Mouse (Mus musculus) intestine, postnatal 0 days (tissue): ENCODE data around the gene Glycam1. TPM values are rescaled to one million over a fixed set of nuclear protein-coding genes. Genes with fewer than 3 reads are reported as not detected.

Source experiments
- ATAC-seq: fragments of 200-750 bp; cut with Nextera tagmentation; 2 replicates; pipeline ENCODE4 v1.8.0; 2017; ENCODE audit warnings: mild to moderate bottlenecking, moderate TSS enrichment, moderate library complexity
- H3K27ac ChIP-seq: fragments of 300-500 bp; sonication (generic); 2 replicates; pipeline ENCODE4 v1.5.1; 2014; ENCODE audit warnings: mild to moderate bottlenecking, low read depth, low read length, moderate library complexity
- H3K27me3 ChIP-seq: fragments of 300-500 bp; sonication (generic); replicated peaks from 2 replicates; pipeline ENCODE4 v1.6.1; 2014; ENCODE audit warnings: low read length, mixed read lengths; ENCODE audit not compliant: control insufficient read depth, insufficient read depth
- H3K36me3 ChIP-seq: fragments of 300-500 bp; sonication (generic); 2 replicates; pipeline ENCODE4 v1.6.1; 2014; ENCODE audit warnings: mild to moderate bottlenecking, moderate library complexity; ENCODE audit not compliant: control insufficient read depth, insufficient read depth
- H3K4me1 ChIP-seq: fragments of 300-500 bp; sonication (generic); replicated peaks from 2 replicates; pipeline ENCODE4 v1.6.1; 2014; ENCODE audit warnings: antibody characterized with exemption, low read length, mixed read lengths; ENCODE audit not compliant: control insufficient read depth, insufficient read depth
- H3K4me2 ChIP-seq: fragments of 300-500 bp; sonication (generic); replicated peaks from 2 replicates; pipeline ENCODE4 v1.6.1; 2014; ENCODE audit warnings: low read depth, mild to moderate bottlenecking, moderate library complexity
- H3K4me3 ChIP-seq: fragments of 300-500 bp; sonication (generic); 2 replicates; pipeline ENCODE4 v1.5.1; 2014; ENCODE audit warnings: low read depth, low read length
- H3K9ac ChIP-seq: fragments of 300-500 bp; sonication (generic); 2 replicates; pipeline ENCODE4 v1.6.1; 2014; ENCODE audit warnings: mild to moderate bottlenecking, low read depth, low read length
- H3K9me3 ChIP-seq: fragments of 300-500 bp; sonication (generic); 2 replicates; pipeline ENCODE4 v1.6.1; 2016; ENCODE audit warnings: mixed run types; ENCODE audit not compliant: control insufficient read depth
- CTCF ChIP-seq: sonication (generic); IDR thresholded peaks from 2 replicates; pipeline ENCODE4 v1.5.1; 2016; ENCODE audit warnings: low read depth, mild to moderate bottlenecking, control low read depth, antibody characterized with exemption, moderate library complexity
- WGBS: fragments of 180-500 bp; shearing (Covaris S2); extraction: QIAGEN DNeasy Blood & Tissue Kit; methylation state at CpG from one replicate; pipeline ENCODE4 v1.1.7; 2014; 5-methylcytosine and 5-hydroxymethylcytosine counted together
- polyA plus RNA-seq: library from polyadenylated mRNA; unstranded; fragments of >200 nt; fragmentation: Nextera tagmentation; extraction: Ambion mirVana; gene quantifications from 2 replicates; pipeline ENCODE4 v1.2.1, GENCODE M21; 2015

Glycam1 gene
- polyA plus RNA-seq, 1 experiment from 2014 or later, result 3.8 TPM

DNA sequence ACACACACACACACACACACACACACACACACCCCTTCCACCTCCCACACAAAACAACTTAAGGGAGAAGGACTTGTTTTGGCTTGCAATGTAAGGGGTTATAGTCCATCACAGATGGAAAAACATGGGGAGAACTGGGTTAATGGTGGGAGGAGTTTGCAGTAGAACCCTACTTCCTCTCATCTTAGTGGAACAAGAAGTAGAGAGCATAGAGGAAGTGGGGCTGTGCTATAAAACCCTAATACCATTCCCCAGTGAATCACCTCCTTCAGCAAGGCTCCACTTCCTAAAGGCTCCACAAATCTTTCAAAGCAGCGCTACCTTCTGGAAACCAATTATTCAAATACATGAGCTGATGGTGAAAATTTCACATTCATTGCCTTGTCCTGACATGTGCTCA is 15.4 kb downstream of the Glycam1 start:
- Histone ChIP-seq H3K4me3 (no peak overlapping the region), H3K36me3 (no peaks in the 10 kb centered on the region), H3K9me3 (no peaks in the 10 kb centered on the region), H3K4me1 (no peaks in the 10 kb centered on the region), H3K4me2 (no peak overlapping the region), H3K9ac (no peak overlapping the region), H3K27ac (no peak overlapping the region), H3K27me3 (no peaks in the 10 kb centered on the region; the same call in 1 of the 2 replicates)
- ATAC-seq, result no peak
- WGBS, result 89% methylated on average over 1 of the region's 1 CpGs
- no peak for TF ChIP-seq CTCF

DNA sequence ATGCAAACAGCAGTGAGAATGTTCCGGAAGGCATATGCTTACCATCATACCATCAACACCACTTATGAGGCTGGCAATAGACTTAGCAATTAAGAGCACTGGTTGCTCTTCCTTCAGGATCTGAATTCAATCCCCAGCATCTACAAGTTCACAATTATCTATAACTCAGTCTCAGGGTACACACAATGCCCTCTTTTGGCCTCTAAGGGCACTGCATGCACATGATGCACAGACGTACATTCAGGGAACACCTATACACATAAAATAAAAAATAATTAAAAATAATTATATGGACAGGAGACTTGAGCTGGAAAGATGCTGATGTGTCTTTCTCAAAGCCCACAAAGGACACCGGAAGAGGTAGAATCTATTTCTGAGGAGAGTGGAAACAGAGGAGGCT is 16.9 kb downstream of the Glycam1 start:
- Histone ChIP-seq H3K9ac (no peak overlapping the region), H3K4me3 (no peak overlapping the region), H3K27ac (no peak overlapping the region), H3K36me3 (no peaks in the 10 kb centered on the region), H3K27me3 (no peaks in the 10 kb centered on the region; the same call in 1 of the 2 replicates), H3K4me1 (no peaks in the 10 kb centered on the region), H3K4me2 (no peak overlapping the region), H3K9me3 (no peaks in the 10 kb centered on the region)
- 72% methylated on average over 3 of the region's 3 CpGs for WGBS
- TF ChIP-seq CTCF, result peak; percentile 38; the same call in 1 of the 2 replicates
- no peak for ATAC-seq

DNA sequence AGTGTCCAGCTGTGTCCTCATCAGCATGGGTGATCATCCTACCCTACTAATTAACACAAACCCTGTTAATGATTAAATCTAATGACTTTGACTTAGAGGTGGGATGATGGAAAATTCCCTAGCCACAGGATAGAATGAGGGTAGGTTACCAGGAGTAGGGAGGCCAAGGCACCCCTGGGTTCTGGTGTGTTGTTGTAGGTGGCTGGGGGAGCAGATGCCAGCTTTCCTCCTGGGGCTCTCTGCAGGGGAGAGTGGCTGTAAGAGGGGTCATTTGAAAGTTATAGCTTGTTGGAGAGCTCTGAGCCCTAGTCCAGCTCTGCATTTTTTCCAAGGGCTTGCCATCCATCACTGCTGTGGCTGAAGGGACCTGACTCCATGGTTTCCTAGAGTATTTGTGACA is 22.4 kb downstream of the Glycam1 start:
- H3K36me3 ChIP-seq, result no peaks in the 10 kb centered on the region
- no peak overlapping the region for H3K4me2 ChIP-seq
- no peak overlapping the region for H3K4me3 ChIP-seq
- H3K27me3 ChIP-seq, result peaks cover 12% of the 10 kb centered on the region
- H3K9ac ChIP-seq, result no peak overlapping the region
- H3K27ac ChIP-seq, result no peak overlapping the region
- H3K4me1 ChIP-seq, result no peaks in the 10 kb centered on the region
- no peak for TF ChIP-seq CTCF
- ATAC-seq, result no peak
- no peaks in the 10 kb centered on the region for H3K9me3 ChIP-seq

DNA sequence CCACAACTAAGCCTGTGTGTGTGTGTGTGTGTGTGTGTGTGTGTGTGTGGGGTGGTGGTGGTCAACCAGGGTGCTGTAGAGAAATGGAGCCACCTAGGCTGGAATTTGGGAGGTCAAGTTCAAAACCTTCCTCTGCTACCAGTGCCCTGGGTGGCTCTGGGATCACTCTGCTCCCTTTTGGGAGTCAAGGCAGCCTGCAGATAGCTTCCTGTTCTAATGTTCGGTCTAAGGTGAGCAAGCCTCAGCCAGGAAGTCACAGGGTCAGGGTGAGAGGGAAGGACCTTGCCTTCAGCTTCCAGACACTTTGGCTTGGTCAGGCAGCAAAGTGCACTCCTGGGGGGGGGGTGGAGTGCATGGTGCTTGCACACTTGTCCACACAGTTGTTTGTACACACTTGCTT is 24.2 kb downstream of the Glycam1 start:
- no peaks in the 10 kb centered on the region for H3K36me3 ChIP-seq
- no peak for TF ChIP-seq CTCF
- 60% methylated on average over 1 of the region's 1 CpGs for WGBS
- peaks cover 25% of the 10 kb centered on the region for H3K27me3 ChIP-seq
- H3K27ac ChIP-seq, result no peak overlapping the region
- H3K4me3 ChIP-seq, result no peak overlapping the region
- H3K9ac ChIP-seq, result no peak overlapping the region
- no peak for ATAC-seq
- H3K4me2 ChIP-seq, result no peak overlapping the region
- no peaks in the 10 kb centered on the region for H3K9me3 ChIP-seq
- H3K4me1 ChIP-seq, result no peaks in the 10 kb centered on the region

GRCm38 (mm10) chr15:103539259-103539658 is 25.6 kb downstream of the Glycam1 start:
- ATAC-seq, result no peak
- 46% methylated on average over 2 of the region's 2 CpGs for WGBS

DNA sequence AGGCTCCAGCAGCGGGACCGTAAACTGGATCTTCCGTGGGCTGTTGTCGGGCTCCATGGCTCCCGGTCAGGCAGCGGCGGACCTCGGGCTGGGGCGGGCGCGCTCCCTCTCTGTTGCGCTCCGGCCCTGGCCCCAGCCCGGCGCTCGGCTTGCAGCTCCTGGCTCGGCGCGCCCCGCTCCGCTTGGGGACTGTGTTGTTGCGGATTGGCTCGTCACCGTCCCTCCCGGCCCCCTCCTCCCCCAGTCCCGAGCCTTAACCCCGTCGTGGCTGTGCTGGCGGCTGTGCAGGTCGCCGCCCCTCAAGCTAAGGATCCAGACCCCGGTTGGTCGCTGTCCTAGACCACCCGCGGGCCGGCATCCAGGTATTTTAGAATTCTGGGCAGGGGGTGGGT is 27.1 kb downstream of the Glycam1 start, which contains the start of gene Ppp1r1a:
TSS of gene Ppp1r1a (minus strand) at position 182 of the 392 bp plus-strand sequence.
- Histone ChIP-seq H3K4me2 (peak within 1 kb of the TSS; percentile 78), H3K4me1 (no peaks in the 10 kb centered on the region), H3K27ac (no peak within 1 kb of the TSS), H3K9ac (peak within 1 kb of the TSS; percentile 34), H3K27me3 (peaks cover 25% of the 10 kb centered on the region), H3K4me3 (peak within 1 kb of the TSS; percentile 48), H3K9me3 (no peaks in the 10 kb centered on the region), H3K36me3 (no peaks in the 10 kb centered on the region)
- no peak for TF ChIP-seq CTCF
- under 1% methylated on average over 32 of the region's 36 CpGs for WGBS
- ATAC-seq, result no peak

More at GRCm38 (mm10) chr15:103539259-103539658, 25.6 kb downstream of the Glycam1 start:
- H3K9me3 ChIP-seq, result no peaks in the 10 kb centered on the region
- no peak for TF ChIP-seq CTCF
- H3K36me3 ChIP-seq, result no peaks in the 10 kb centered on the region
- no peak overlapping the region for H3K4me3 ChIP-seq
- H3K27ac ChIP-seq, result no peak overlapping the region
- peaks cover 25% of the 10 kb centered on the region for H3K27me3 ChIP-seq
- no peaks in the 10 kb centered on the region for H3K4me1 ChIP-seq
- no peak overlapping the region for H3K9ac ChIP-seq
- no peak overlapping the region for H3K4me2 ChIP-seq
